Mouse (Mus musculus) embryo, embryonic 11.5 days (tissue): ENCODE results near the gene Usp30.

ENCODE experiments used
- DNase-seq: peaks from one replicate; pipeline ENCODE4 v3.0.0-alpha.2; 2012; ENCODE audit warnings: low read depth, low spot score

Gene Usp30

DNA sequence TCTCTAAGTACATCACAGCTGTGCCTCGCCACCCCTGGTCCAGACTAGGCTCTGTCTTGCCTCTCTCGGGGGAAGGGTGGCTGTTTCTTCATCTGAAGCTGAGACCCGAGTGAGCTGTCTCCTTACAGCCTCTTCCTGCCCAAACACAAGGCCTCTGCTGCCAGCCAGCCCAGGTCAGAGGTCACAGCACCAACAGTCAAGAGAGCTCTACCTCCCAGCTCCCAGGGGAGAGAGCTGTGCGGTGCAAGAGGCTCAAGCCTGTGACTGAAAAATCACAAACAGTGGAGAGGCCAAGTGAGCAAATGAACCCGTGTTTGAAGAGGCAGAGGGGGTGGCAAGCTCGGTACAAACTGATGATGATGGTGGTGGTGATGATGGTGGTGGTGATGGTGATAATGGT, 1.3 kb downstream of the Usp30 start:
- no peak for DNase-seq

DNA sequence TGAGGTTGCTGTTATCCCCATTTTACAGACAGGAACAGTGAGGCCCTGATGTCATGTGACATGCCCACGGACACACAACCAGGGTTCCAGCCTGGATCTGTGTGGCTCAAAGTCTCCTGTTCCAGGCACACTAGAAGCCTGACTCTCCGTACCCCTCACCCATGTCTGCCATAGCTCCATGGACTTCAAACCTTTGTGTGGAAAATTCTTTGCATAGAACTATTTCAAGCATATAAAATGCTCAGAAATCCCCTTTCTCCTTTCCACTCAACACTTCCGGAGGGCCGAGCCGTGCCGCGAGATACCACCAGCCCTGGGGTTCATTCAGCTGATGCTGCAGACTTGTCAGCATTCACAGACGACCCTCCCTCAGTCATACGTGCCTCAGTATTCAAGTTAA, 2.3 kb downstream of the Usp30 start:
- DNase-seq = no peak

DNA sequence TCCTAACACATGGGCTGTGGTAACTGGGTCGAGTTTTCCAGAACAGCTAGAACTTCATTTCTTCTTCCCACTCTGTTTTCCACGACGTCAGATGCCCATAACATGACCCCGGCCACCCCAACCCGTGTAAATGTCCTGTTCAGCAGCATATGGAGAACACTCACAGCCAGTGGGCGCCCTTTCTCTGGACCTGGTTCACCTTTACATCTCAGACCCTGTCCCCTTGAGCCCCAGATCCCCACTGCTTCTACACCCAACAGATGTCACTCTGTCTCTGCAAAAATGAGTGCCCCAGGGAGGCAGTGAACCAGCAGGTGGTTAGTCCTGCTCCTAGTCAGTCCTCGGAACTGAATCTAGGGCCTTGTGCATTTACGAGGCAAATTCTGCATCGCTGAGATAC, 2.7 kb downstream of the Usp30 start:
- no peak for DNase-seq

DNA sequence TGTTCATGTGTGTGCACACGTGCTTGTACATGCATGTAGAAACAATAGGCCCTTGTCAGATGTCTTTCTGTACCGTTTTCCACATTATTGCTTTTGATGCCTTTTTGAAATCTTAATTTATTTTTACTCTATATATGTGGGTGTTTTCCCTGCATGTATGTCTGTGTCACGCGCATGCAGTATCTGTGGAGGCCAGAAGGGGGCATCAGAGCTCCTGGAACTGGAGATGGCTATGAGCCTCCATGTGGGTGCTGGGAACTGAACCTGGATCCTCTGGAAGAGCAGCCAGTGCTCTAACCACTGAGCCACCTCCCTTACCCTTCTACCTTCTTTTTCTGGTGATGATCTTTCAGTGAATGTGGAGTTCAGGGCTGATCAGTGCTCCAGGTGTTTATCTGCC, 5.6 kb downstream of the Usp30 start:
- no peak for DNase-seq

DNA sequence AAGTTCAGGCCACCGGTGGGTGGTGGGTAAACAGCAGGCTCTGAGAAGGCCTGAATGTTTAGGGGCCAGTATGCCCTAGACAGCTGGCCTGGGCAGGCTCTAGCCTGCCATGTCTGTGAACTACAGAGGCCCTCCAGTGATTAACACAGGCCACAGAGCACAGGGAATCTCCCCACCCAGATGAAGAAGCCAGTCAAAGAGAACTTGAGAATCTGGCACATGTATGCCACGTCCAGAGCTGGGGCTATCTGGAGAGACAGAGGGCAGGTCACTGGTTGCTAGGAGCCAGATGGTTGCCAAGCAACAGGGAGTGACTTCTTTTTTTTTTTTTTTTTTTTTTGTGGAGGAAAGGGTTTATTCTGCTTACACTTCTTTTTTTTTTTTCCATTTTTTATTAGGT, 7.0 kb downstream of the Usp30 start:
- no peak for DNase-seq

DNA sequence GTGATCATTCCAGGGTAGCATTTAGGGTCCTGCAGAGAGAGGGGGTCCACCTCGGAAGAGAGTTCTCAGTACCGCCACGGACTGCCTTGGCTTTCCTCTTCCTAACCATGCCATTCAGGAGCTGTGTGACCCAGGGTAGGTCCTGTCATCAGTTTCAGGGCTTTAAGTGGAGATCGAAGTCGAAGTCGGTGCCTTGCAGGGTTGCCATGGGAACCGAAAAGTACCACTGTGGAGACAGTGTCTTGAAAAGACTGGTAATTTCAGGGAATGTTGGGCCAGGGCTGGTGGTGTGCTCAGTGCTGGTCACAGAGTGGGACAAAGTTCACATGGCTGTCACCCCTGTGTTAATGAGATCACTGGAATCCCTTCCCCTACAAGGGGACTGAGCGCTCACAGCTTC, 11.7 kb downstream of the Usp30 start:
- DNase-seq = no peak

DNA sequence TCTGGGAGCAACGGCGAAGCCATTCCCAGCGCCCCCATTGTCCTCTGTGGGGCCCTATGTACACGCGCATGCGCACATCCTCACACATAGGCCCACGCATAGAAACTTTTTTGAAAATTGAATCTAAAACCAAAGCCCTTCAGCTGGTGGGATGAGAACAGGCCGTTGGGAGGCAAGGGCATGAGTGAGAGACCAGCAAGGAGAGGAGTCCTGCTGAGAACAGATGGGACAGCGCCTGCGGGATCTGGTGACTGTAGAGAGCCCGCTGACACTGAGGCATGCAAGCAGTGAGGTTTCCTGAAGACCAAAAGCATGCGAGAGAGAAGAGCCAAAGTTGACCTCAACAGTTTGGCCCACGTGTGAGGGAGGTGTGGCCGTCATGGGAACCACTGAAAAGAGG, 20.2 kb downstream of the Usp30 start:
- DNase-seq = no peak

DNA sequence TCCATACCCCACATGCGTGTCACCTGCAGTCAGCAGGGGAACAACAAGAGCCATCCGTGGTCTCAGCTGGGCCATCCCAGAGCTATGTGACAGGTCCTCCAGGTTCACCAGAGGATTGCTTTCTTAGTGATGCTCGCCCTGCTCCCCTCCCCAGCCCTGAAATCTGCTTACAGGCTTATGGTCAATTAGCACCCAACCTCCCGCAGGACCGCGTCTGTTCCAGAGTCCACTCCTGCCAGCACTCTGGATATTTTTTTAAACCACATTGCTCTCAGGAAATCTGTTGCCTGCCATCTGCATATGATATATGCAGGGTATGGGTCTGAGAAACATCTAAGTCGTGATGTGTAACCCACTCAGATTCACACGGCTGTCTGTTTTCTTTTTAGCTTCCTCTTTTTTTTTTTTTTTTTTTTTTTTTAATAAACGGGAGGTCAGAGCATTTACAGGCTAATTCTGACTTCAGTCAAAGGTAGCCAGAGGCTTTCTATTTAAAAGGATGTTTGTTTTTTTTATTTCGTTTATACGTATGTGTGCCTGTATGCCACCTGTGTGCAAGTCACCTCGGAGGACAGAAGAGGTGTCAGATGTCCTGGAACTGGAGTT, 22.7 kb downstream of the Usp30 start:
- DNase-seq = no peak

DNA sequence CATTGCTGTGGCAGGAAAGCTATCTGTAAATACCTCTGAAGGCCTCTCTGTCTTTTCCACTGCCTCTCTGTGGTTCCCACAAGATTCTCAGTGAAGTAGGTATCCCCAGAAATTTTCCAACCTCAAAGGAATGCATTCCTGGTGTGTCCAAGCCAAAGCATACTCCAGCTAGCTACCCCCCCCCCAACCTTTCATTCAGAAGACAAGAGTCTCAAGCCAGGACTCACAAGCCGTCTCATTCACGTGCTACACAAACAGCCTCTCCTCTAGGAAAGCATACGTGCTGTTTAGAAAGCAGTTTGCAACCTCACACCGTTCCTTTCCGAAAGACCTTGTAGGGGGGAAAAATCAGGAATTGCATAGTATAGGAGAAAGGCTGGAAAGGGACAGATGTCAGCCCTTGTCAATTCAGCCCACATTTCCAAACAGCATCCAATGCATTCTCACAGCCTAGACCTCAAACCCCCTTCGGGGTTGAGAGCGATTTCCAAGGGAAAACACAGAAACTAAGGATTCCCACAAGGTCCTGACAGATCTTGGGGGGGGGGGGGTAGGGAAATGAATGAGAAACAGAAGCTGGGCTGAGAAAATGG, 25.3 kb downstream of the Usp30 start:
- no peak for DNase-seq

DNA sequence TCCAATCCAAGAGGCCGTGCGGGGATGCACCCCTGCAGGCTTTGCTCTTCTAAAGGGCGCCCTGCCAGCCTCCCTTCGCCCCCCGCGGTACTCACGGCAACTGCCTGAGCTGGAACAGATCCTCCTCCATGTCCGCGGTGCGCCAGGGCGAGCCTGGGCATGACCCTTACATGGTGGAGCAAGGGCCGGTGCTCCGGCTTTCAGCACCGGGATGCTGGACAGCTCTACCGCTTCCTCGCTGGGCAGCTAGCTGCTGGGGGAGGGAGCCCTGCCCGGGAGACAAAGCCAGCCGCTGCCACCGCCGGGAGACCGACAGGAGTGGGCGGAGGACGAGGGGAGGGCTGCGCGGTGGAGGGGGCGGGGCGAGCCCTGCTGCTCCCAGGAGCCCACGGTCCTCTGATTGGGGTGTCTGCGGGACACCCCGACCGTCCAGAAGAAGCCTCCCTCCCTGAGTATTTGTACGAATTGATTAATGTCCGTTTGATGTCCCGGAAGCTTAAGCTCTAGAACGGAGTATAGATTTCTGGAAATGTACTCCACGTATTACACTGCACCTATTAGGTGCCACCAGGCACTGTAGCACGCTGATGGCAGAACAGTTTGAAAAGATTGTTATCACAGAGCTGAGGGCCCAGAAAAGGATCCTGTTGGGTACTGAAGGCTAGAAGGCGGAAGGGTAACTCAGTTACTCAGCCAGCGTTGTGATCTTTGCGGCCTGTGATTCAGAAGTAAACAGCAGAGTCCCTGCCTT, 26.0 kb downstream of the Usp30 start, which contains the start of gene Svop:
Gene Svop, minus strand, starts transcription at position 514 of the 751 bp plus-strand sequence.
- peak; percentile 64 for DNase-seq

DNA sequence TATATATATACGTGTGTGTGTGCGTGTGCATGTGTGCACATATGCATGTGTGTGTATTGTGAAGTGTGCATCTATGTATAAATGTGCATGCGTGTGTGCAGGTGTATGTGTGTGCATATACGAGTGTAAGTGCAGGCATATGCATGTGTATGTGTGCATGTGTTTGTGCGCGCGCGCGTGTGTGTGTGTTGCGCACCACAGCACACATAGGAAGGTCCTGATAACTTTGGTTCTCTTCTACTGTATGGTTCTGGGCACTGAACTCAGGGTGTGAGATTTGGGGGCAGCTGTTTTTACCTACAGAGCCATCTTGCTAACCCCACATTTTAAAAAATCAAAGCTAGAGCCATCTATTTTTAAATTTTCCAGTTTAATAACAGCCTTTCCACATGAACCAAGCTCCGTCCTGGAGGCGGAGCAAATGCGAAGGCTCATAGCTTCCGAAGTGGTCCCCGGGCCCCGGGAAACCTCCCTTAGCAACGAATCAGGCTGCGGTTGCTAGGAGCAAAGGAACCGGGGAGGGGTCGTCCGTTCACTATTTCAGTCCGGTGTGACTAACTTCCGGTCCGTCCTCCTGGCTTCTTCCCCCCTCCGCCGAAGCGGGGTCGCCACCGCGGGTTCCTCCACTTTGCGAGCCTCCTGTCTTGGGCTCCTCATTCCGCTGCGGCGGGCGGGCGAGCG, 34.6 kb downstream of the Usp30 start:
- peak; percentile 86 for DNase-seq

DNA sequence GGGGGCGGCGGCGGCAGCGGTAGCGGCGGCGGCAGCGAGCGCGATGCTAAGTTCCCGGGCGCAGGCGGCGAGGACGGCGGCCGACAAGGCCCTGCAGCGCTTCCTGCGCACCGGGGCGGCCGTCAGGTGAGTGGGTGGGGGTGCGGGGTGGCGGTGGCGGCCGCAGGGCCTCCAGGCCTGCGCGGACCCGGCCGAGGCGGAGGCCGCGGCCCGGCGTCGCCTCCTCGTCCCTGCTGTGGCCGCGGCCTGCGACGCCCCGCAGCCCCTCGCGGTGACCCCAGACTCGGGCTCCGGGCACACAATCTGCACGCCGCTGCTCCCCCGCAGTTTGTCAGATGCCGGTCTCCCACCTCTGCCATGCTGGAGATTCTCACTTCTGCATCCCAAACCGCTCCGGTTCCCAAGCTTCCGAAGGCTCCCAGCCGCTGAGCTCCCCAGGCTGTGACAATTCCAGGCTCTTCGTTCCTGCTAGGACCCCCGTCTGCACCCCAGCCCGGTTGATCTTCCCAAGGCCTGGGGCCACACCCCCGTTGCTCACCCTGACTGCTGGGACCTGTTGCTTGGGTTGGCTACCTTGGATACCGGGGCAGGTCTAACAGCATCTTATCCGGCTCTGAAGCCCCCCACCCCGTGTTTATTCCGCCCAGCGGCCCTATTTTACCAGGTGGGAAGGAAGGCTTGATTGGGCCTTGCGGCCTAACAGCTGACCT, 35.3 kb downstream of the Usp30 start:
- DNase-seq = no peak

DNA sequence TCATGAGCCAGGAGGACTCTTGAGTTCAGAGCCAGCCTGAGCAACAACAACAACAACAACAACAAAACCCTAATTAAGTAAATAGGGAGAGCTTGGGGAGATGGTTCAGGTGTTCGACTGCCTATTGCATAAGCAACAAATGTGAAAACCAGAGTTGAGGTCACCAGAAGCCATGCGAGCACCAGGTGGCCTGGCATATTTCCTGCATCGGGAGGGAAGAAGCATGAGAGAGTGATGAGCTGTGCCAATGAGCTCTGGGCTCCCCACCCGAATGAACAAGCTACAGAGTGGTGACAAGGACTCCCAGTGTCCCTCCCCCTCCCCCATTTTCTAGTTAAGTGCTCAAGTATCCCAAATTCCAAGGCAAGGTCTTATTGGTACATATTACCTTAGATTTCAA, 36.6 kb downstream of the Usp30 start:
- no peak for DNase-seq

DNA sequence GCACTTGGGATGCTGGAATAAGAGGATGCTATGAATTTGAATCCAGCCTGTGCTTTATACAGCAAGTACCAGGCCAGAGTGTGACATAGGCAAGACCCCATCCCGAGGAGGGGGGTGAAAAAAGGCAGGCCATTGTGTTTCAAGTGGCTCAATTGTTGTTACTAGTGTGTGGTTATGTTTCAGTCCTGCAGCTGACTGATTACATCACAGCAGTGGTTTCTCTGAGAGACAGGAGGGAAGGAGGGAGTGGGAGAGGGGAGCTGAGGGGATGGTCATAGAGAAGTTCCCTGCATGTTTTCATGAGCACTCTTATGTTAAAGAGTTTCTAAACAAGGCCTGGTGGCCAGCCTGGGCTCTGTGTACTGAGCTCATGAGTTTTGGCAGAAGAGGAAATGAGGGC, 37.5 kb downstream of the Usp30 start:
- no peak for DNase-seq

DNA sequence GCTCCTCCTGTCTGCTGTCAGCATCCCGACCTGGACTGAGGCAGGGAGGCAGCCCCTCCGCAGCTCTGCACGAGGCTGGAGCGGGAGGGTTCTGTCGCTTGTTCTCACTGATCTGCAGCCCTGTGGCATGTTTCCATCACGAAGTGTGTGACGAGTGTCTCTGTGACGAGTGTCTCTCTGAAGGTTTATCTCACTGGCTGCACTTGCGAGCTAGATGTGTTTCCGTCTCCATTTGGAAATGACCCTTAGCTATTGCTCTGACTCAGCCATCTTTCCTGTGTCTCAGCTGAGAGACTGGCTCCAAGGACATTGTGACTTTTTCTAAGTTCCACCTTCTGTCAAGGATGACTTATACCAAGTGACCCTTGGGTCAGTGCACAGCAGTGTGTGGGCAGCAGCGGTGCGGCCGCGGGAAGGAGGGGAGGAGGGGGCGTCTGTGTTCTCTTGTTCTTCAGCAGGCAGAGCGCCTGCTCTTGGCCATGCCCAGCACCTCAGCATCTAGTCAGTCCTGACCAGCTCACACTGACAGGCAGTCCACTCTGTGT, 41.2 kb downstream of the Usp30 start:
- DNase-seq = no peak

DNA sequence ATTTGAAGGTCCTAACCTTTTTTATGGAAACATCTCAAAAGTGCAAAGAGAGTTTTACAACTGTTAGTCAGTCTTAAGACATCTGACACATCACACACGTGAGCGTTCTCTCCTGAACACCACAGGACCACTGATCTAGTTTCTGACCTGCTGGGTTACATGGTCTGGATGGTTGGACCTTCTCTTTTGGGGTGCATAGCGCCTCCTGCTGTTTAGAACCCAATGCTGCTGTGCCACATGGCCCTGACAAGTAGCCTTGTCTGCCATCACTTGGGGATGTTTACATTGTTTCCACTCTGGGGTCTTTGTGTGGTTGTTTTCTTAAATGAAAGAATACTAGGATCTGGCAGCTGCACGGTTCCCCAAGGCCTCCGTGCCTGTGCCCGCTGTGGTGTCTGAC, 48.1 kb downstream of the Usp30 start:
- DNase-seq = no peak

DNA sequence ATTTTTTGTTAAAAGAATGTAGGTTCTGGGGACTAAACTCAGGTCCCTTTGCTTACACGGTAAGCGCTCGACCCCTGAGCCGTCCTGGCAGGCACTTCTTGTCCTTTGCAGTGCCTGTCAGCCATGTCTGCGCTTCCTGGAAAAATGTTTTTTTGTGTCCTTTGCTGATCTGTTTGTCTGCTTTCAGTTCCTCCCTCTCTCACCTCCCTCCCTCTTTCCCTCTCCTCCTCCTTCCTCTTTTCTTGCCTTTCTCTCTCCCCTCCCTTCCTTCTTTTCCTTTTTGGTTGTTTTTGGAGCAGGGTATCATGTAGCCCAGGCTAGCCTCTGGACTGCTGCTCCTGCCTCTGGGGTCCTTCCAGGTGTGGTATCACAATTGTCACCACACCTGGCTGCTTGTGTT, 49.8 kb downstream of the Usp30 start:
- DNase-seq = no peak

DNA sequence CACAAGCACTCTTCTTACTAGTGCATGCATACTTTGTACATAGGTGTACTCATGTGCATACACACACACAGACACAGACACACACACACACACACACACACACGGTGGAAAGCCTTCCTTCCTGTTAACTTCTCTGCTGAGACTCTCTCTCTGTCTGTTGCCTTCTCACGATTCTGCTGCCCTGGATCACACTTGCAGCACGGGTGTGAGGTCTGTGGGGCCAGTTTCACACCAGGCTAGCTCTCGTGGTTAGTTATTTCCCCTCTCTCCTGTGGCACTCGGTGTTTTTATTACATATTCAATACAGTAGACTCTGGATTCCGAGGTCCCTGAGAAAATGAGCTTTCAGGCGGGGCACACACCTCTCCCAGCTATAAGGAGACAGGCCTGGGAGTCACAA, 51.3 kb downstream of the Usp30 start:
- no peak for DNase-seq

DNA sequence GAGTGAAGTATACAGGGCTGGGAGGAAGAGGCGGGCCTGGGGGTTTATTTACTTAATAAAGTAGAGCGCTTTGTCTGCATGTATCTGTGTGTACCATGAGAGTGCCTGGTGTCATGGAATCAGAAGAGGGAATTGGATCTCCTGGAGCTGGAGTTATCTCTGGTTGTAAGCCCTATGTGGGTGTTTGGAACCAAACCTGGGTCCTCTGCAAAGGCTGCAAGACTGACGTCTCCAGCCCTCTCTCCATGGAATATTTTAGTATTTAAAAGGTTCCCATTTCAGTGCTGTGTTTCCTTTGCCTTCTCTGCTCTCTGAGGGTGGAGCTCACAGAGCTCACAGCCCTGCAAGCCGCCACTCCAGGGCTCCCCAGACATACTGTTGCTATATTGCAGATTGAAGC, 54.5 kb downstream of the Usp30 start:
- no peak for DNase-seq

DNA sequence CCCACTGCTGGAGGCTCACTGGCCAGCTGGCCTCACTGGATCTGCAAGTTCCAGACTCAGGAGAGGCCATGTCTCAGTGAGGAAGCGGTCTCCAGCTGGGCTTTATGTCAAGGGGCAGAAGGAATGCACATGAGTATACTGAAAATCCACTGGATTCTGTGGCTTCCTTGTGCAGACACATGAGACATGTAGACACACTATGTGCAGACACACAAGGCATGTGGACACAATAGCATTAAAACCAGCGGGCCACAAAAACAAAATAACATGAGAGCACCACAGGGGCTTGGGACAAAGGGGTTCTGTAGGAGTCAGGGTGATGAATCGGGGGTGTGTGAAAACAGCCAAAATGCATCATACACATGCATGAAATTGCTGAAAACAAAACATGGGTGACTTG, 60.7 kb downstream of the Usp30 start:
- DNase-seq = no peak

DNA sequence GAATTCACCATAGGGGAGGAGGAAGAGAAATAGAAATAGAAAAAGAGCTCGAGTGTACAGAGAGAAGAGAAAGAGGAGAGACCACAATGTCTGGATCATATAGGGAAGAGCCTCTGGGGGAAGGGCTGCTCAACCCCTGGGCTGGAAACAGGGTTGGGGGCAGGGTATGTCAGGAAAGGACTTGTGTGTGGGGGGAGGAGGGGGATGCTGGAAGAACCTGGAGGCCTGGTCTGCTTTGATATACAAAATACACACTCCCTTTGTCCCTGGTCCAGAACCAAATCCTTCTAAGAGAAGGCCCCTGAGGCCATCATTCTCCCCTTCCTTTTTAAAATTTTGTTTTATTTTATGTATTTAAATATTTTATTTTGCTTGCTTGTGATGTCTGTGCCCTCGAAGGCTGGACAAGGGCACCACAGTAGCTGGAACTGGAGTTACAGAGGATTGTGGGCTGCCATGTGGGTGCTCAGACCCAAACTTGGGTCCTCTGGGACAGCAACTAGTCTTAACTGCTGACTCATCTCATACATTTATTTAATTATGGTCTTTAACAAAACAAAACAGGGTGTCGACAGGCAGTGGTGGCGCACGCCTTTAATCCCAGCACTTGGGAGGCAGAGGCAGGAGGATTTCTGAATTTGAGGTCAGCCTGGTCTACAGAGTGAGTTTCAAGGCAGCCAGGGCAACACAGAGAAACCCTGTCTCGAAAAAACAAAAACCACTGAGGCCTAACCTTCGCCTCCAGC, 61.4 kb downstream of the Usp30 start:
- DNase-seq = no peak
